Mouse (Mus musculus) limb, embryonic 13.5 days (tissue): Measurements from ENCODE around the gene Tmem39b. TPM values are rescaled to one million over a fixed set of nuclear protein-coding genes. Genes with fewer than 3 reads are reported as not detected.
A peak's percentile ranks its signal among the peaks of the same experiment; 100 is the strongest.

ENCODE experiments used
- ATAC-seq: fragments of 200-750 bp; cut with Nextera tagmentation; 2 replicates; pipeline ENCODE4 v1.8.0; 2017; ENCODE audit warnings: low read depth, moderate number of reproducible peaks, moderate TSS enrichment; ENCODE audit not compliant: low FRiP score
- H3K27ac ChIP-seq: fragments of 300-500 bp; sonication (generic); 2 replicates; pipeline ENCODE4 v1.5.1; 2015; ENCODE audit warnings: inconsistent platforms, mild to moderate bottlenecking, moderate library complexity
- H3K27me3 ChIP-seq: fragments of 300-500 bp; sonication (generic); 2 replicates; pipeline ENCODE4 v1.6.1; 2015; ENCODE audit warnings: mild to moderate bottlenecking, inconsistent platforms
- H3K36me3 ChIP-seq: fragments of 300-500 bp; sonication (generic); 2 replicates; pipeline ENCODE4 v1.6.1; 2015; ENCODE audit warnings: inconsistent platforms, mild to moderate bottlenecking, moderate library complexity
- H3K4me1 ChIP-seq: fragments of 300-500 bp; sonication (generic); 2 replicates; pipeline ENCODE4 v1.6.1; 2015; ENCODE audit warnings: inconsistent platforms
- H3K4me2 ChIP-seq: fragments of 300-500 bp; sonication (generic); replicated peaks from 2 replicates; pipeline ENCODE4 v1.6.1; 2015; ENCODE audit warnings: inconsistent platforms, mild to moderate bottlenecking, moderate library complexity
- H3K4me3 ChIP-seq: fragments of 300-500 bp; sonication (generic); 2 replicates; pipeline ENCODE4 v1.5.1; 2015; ENCODE audit warnings: moderate library complexity, mild to moderate bottlenecking, inconsistent platforms
- H3K9ac ChIP-seq: fragments of 300-500 bp; sonication (generic); 2 replicates; pipeline ENCODE4 v1.6.1; 2015; ENCODE audit warnings: mild to moderate bottlenecking, inconsistent platforms
- H3K9me3 ChIP-seq: fragments of 300-500 bp; sonication (generic); 2 replicates; pipeline ENCODE4 v1.6.1; 2016; ENCODE audit warnings: inconsistent platforms
- WGBS: fragments of 180-500 bp; shearing (Covaris S2); methylation state at CpG from one replicate; pipeline ENCODE4 v1.1.7; 2015; 5-methylcytosine and 5-hydroxymethylcytosine counted together
- microRNA-seq: library from miRNA; unstranded; fragments of <30 nt; microRNA quantifications from one replicate; pipeline ENCODE4, GENCODE M21; 2016
- polyA plus RNA-seq: library from polyadenylated mRNA; unstranded; fragments of >200 nt; fragmentation: Nextera tagmentation; extraction: Ambion mirVana; gene quantifications from 2 replicates; pipeline ENCODE4 v1.2.1, GENCODE M21; 2015

Tmem39b gene
- polyA plus RNA-seq, 1 experiment from 2014 or later = 14.4 TPM

- Histone ChIP-seq H3K4me3 (peak overlapping the region; percentile 71), H3K27me3 (no peaks in the 10 kb centered on the region), H3K27ac (peak overlapping the region; percentile 90), H3K36me3 (peaks cover 55% of the 10 kb centered on the region), H3K4me2 (peak overlapping the region; percentile 95), H3K9ac (peak overlapping the region; percentile 87), H3K4me1 (peaks cover 33% of the 10 kb centered on the region), H3K9me3 (no peaks in the 10 kb centered on the region)
- no peak for ATAC-seq
- WGBS = 5% methylated on average over 17 of the region's 17 CpGs
Observed at GRCm38 (mm10) chr4:129640101-129640637, 56.5 kb downstream of the Tmem39b start.

DNA sequence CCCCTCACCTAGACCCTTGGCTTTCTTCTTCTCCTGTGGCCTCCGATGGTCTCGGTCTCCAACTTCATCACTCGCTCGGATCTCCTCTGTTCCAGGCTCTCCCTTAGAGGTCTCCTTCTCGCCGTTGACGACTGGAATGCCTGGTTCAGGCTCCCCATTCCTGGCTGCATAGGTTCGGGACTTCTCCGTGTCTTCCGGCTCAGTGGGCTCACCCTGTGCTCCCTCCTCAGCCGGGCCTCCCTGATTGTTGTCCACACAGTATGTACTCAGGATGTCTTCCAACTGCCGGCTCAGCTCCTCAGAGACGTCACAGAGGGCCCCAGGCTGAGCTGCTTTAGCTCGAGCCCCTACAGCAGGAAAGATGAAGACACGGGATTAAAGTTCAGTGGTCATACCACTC, 57.4 kb downstream of the Tmem39b start:
- Histone ChIP-seq H3K27ac (no peak overlapping the region), H3K4me2 (peak overlapping the region; percentile 95), H3K27me3 (no peaks in the 10 kb centered on the region), H3K9ac (peak overlapping the region; percentile 87), H3K4me3 (peak overlapping the region; percentile 71), H3K36me3 (peaks cover 55% of the 10 kb centered on the region), H3K4me1 (peaks cover 33% of the 10 kb centered on the region), H3K9me3 (no peaks in the 10 kb centered on the region)
- no peak for ATAC-seq
- 89% methylated on average over 15 of the region's 15 CpGs for WGBS

GRCm38 (mm10) chr4:129633852-129634251, 62.8 kb downstream of the Tmem39b start:
- Histone ChIP-seq H3K36me3 (peaks cover 97% of the 10 kb centered on the region), H3K4me3 (no peak overlapping the region)
- WGBS = 94% methylated on average over 6 of the region's 6 CpGs

DNA sequence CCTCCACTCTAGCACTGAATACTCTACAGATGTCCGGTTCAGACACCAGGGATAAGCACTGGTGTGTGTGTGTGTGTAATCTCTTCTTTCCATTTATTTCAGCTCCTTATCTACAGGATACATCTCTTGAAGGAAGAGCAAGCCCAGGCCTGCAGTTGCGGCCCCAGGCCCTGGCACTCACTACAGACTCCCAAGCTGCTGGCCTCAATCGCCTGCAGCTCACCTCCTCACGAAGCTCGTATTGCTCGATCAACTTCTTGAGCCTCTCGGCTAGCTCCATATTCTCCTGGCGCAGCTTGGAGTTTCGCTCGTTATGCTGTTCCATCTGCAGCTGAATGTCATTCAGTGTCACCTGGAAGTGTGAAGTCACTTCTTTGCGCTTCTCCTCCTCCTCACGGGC, 64.8 kb downstream of the Tmem39b start:
- H3K9me3 ChIP-seq = no peaks in the 10 kb centered on the region
- H3K4me1 ChIP-seq = no peaks in the 10 kb centered on the region
- H3K27me3 ChIP-seq = no peaks in the 10 kb centered on the region
- H3K27ac ChIP-seq = no peak overlapping the region
- no peak for ATAC-seq
- 87% methylated on average over 12 of the region's 12 CpGs for WGBS
- no peak overlapping the region for H3K4me3 ChIP-seq
- peaks cover 99% of the 10 kb centered on the region for H3K36me3 ChIP-seq
- H3K4me2 ChIP-seq = no peak overlapping the region
- no peak overlapping the region for H3K9ac ChIP-seq

More at GRCm38 (mm10) chr4:129633852-129634251, 62.8 kb downstream of the Tmem39b start:
- Histone ChIP-seq H3K27ac (no peak overlapping the region), H3K9me3 (no peaks in the 10 kb centered on the region), H3K4me2 (no peak overlapping the region), H3K27me3 (no peaks in the 10 kb centered on the region), H3K9ac (no peak overlapping the region), H3K4me1 (peaks cover 15% of the 10 kb centered on the region)
- ATAC-seq = no peak

DNA sequence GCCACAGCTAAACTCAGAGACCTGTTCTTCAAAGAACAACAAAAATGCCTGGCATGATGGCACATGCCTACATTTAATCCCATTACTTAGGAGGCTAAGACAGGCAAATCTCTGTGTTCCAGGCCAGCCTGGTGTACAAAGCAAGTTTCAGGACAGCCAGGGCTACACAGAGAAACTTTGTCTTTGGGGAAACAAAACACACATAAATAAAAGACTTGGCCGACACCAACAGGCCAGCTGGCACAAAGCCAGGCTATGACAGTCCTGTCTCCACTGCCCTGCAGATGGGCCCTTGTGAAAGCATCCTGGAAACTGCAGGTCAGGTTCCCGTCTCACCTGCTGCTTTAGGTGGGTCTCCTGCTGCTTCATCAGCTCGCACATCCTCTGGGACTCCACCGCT, 65.7 kb downstream of the Tmem39b start:
- Histone ChIP-seq H3K9ac (no peak overlapping the region), H3K36me3 (peaks cover 99% of the 10 kb centered on the region), H3K4me3 (no peak overlapping the region), H3K27ac (no peak overlapping the region), H3K9me3 (no peaks in the 10 kb centered on the region), H3K4me2 (no peak overlapping the region), H3K27me3 (no peaks in the 10 kb centered on the region), H3K4me1 (0 out of 2 replicates have a peak, but pooled peaks cover 1% of the 10 kb centered on the region)
- ATAC-seq = no peak
- 80% methylated on average over 4 of the region's 4 CpGs for WGBS

Small RNAs within 50 kb of the gene (microRNA-seq; reads per million reads assigned to microRNA genes)
- gene Mir7016 = 1.0 reads per million

Other genes with a start within 250 kb of the Tmem39b start
- gene Bsdc1, start 235.3 kb downstream of the Tmem39b start, polyA plus RNA-seq = 27.9 and 30.3 TPM in 2 replicates
- gene Tssk3, start 205.8 kb downstream of the Tmem39b start, polyA plus RNA-seq = not detected in 2 replicates
- gene Fam229a, start 205.6 kb downstream of the Tmem39b start, polyA plus RNA-seq = not detected in 2 replicates
- gene Marcksl1, start 183.3 kb downstream of the Tmem39b start, polyA plus RNA-seq = 957 and 1,008 TPM in 2 replicates
- 244 and 251 TPM in 2 replicates for gene Hdac1, start 154.1 kb downstream of the Tmem39b start, polyA plus RNA-seq
- 11.1 and 12.1 TPM in 2 replicates for gene Lck, start 123.2 kb downstream of the Tmem39b start, polyA plus RNA-seq
- gene Fam167b, start 118.3 kb downstream of the Tmem39b start, polyA plus RNA-seq = 4.5 and 5.1 TPM in 2 replicates
- 285 and 288 TPM in 2 replicates for gene Eif3i, start 96.2 kb downstream of the Tmem39b start, polyA plus RNA-seq
- gene Tmem234, start 96.2 kb downstream of the Tmem39b start, polyA plus RNA-seq = 211 and 218 TPM in 2 replicates
- 1.7 and 2.3 TPM in 2 replicates for gene Dcdc2b, start 82.6 kb downstream of the Tmem39b start, polyA plus RNA-seq
- gene Iqcc, start 77.7 kb downstream of the Tmem39b start, polyA plus RNA-seq = 28.6 and 30.2 TPM in 2 replicates
- gene Ccdc28b, start 72.9 kb downstream of the Tmem39b start, polyA plus RNA-seq = 48.5 and 51.7 TPM in 2 replicates
- 97.5 and 102 TPM in 2 replicates for gene Txlna, start 55.8 kb downstream of the Tmem39b start, polyA plus RNA-seq
- gene Kpna6, start 24.1 kb downstream of the Tmem39b start, polyA plus RNA-seq = 15.0 and 17.4 TPM in 2 replicates
- 145 and 149 TPM in 2 replicates for gene Khdrbs1, start 45.5 kb upstream of the Tmem39b start, polyA plus RNA-seq
- 370 and 392 TPM in 2 replicates for gene Ptp4a2, start 114.4 kb upstream of the Tmem39b start, polyA plus RNA-seq
- gene Spocd1, start 232.4 kb upstream of the Tmem39b start, polyA plus RNA-seq = 0.06 TPM in 2 replicates